Mouse (Mus musculus): Measurements from ENCODE around the gene Ntmt1.

Gene Ntmt1

GRCm38 (mm10) chr2:30870863-30871262 lies 63.2 kb downstream of the Ntmt1 start:
- DNase-seq (ENCODE audit: low spot score): no peak
